Mouse (Mus musculus) B cell, adult 2 months (primary cell): Measurements from ENCODE around the gene Dner.

ENCODE experiments used
- DNase-seq, 2 experiments: peaks; one replicate each; pipeline ENCODE4 v3.0.0; 2022

The Dner gene

DNA sequence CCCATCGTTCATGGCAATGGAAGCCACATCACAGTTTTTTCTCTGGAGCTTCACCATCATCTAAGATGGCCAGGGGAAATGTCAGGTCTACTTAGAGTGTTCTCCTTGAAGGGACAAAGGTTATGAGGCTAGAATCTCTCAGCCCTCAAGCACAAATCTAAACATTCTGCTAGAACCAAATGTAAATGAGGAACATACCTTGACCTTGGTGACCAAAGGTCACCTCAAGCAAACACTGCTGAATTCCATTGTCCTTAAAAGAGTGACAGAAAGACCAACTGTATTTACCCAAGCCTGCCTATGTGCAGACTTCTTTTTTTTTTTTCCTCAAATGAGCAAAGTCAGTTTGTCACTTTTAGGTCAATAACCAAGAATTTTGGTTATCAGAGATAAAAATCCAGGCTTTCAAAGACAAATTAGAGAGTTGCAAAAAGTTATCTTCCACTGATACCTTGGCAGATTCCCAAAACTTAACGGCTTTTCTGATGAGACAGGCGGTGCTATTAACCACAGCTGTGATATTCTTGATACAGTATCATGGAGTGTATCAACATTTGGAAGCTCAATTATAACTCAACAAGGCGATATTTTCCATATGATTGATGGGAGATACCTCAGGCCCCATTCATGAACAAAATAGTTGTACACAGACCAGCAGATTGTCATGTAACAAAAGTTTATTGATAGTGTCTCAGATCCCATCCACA, 173.6 kb downstream of the Dner start:
- DNase-seq, result no peak

DNA sequence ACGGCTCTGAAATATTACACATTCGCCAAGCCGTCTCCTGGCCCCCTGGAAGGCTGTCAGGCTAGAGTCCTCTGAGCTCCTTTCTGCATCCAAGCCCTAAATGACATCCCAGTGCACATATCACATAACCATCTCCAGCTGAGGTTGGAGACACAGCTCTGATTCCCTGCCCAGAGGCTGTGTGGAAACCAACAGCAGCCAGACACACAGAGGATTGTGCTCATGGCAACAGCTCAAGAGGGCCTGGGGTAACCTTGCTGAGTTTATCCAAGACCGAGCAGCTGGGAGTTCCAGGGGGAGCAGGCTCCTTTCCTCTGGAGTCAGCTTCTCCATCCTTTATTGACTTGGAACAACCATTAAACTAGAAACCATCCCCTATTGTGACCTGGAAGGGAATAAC, 177.7 kb downstream of the Dner start:
- DNase-seq, result no peak

DNA sequence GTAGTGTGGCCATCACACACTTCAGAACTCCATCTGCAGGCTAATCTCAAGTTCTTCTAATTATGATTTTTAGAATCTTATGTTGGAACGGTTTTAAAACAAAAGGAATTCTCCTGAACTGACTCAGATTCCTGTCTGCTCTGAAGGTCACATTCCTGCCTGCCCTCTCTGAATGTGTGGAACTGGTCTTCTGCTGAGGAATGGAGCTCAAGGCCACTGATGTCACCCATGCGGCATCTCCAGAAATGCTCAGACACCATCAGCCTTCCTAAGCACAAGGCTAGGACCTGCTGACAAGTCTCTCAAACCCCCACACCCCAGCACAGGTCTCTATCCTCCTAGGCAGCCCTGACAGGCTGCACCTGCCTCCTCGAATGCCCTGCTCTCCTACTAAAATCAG, 182.8 kb downstream of the Dner start:
- no peak for DNase-seq

DNA sequence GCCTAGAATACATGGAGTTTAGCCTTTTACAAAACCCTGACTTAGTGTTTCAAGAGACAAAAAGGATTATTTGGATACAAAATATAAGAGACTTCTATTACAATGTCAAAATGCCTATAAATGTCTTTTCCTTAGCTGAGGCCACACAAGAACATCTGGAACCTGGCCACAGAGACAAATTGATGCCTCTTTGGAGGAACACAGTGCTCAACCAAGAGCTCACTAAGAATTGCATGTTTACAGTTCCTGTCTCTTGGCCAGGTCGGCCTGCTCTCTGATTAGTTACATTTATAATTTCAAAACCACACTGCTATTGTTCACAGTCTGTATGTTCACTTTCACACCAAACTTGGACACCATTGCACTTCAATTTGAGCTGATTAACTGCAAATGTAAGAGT, 187.5 kb downstream of the Dner start:
- DNase-seq, result no peak

DNA sequence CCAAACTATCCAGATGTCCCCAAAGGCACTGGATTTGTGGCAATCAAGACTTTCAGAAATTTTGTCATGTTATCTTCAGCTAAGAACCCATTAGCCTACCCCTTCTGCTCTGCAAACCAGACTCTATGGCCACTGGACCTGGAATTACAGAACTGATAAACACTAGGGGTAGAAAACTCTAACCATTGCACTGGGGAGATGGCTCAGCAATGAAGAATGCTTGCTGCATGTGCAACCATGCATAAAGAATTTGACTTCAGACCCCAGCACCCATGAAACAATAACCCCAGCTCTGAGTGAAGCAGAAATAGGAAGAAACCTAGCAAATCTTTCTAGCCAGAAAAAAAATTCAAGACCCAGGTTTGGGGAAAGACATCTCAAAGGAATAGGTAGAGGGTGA, 188.5 kb downstream of the Dner start:
- DNase-seq, result no peak

DNA sequence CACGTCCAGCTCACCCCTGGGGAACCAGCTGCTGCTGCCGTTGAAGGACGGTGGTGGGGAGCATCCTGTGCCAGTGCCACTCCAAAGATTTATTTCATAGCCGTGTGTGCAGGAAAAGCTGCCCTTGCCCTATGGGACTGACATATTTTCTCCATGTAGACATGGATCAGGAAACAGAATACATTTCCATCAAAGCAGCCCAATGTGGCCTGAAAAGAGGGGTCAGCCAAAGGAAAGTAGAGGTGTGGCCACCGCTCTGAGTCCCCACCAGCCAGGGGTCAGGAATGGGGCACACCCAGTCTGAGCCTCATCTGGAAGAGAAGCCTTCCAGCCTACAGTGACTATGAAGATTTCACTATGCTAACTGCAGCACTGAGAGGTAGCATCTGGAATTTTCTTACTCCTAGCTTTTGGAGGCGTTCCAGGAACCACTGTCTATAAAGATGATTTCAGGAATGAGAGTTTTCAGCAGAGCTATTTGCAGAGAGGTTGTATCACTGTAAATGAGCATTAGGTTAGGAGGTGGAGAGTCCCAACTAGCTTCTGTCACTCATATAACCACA, 189.0 kb downstream of the Dner start:
- no peak for DNase-seq

DNA sequence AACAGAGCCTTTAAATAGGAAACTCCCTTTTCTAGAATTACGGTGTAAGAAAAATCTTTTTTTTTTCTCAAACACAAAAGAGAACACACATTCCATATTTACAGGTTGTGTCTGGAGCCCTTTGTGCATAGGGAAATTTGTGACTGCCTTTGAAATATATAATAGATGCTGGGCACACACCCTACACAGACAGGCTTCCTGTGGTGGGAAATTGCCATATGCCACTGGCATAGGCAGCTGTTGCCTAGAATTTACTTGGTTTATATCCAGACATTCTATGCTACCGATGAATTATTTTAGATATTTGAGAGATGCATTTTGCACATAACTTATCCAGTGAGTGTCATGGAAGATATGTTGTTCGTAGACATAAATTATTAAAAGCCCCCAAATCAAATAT, 195.3 kb downstream of the Dner start:
- DNase-seq, result no peak

DNA sequence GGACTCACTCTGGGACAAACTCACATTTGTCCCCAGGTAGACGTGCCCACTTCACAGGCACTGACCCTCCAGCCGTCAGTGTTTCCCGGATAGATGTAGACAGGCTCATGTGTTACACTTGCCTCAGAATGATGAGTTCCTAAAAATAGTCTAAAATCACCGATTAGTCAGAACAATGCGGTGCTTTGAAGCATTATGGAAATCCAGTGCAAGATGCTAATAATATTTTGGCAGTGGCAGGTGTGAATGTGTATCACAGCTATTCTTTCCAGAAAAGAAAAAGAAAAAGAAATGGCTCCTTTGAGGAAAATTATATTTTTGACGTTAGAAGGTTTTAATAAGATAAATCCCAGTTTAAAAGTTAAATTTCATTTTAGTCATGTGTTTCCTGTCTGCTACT, 204.3 kb downstream of the Dner start:
- DNase-seq, result no peak

DNA sequence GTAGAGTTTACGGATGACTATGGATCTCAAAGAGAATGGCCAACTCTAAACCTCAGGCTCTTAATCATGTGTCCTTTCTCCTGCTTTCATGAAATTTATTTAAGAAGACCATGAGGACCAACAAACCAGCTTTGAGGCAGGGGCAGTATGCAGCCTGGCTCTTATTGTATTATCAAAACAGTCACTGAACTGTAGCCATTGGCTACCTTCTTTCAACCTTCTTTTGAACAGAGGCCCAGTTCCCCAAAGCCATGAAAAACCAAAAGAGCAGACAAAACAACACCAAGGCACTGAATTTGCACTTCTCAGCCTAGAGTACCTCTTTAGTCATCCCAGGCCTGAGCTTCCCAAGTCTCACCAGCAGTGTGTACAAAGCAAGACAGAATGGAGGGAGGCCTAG, 207.5 kb downstream of the Dner start:
- DNase-seq, result no peak

DNA sequence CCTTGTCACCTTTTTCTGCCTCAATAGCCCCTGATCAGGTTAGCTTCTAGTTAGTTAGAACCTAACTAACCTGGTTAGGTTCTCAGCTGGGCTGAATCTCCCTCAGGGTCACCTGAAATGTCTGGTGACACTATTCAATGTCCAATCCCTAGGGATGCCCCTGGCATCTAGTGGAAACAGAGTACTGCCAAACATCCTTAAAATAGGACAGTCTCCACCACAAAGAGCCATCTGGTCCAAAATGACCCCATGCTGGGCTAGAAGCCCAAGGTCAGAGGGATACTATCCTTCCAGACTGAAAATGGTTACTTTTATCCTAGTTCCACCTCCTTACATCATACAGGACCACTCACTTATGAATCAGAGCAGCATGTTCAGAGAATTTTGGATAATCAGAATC, 211.0 kb downstream of the Dner start:
- no peak for DNase-seq

DNA sequence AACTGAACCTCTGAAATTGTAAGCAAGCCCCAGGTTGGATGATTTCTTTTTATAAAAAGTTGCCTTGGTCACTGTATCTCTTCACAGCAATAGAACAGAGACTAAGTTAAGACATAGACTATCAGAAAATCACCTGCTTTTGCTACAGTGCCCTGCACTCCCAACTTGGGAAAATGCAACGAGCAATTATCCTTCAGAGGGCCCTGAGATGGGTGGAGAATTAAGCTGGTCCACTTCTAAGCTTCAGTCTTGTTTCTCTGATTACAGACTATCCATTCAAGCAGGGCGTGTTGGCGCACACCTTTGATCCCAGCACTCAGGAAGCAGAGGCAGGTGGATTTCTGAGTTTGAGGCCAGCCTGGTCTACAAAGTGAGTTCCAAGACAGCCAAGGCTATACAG, 211.4 kb downstream of the Dner start:
- DNase-seq, result no peak

DNA sequence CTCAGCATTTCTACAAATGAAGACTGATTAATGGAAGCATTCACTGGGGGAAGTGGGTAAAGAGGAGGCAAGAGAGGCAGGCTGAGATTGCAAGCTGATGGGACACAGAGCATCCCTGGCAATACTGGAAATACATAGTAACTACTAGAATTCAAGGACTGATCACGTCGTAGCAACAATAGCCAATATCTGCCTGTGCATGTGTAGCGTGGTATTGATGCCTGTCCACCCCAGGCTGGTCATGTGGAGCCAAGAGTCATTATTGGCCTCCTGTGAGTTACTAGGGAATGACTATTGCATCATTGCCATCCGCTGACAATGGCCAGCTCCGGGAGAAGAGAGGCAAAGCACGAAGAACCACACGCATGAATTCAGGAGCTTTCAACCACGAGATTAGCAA, 216.0 kb downstream of the Dner start:
- DNase-seq, result no peak

DNA sequence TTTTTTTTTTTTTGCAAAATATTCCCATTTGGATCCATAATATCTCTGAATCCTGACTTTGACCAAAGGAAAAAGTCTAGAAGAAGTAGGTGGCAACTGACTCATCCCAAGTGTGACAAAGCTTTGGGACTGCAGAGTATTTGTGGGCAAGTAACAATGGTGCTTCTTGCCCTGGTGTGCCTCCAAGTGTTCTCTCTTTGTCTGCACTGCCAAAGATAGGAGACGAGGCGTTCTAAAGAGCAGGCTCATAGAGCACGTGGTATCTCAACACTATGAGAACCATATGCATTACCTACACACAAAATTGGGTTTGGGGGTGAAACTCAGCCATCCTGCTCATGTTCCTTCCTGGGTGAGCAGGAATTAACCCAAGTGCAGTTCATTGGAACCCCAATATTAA, 221.7 kb downstream of the Dner start:
- no peak for DNase-seq

DNA sequence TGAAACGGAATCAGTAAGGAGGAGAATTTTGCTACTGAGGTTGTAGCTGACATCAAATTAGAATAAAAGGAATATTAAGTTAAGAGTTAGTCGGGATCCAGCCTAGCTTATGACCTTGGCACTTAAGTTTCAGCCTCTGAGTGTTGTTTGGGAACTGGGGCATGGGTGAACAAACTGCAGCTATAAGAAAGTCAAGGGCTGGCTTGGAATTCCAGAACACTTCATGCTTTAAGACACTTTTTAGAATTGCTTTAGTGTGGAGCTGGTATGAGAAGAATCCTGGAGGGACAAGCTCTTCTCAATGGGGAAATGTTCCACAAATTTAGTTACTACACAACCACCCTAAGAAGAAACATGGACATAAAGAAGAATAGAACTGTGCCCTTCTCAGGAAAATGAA, 223.8 kb downstream of the Dner start:
- DNase-seq, result no peak

DNA sequence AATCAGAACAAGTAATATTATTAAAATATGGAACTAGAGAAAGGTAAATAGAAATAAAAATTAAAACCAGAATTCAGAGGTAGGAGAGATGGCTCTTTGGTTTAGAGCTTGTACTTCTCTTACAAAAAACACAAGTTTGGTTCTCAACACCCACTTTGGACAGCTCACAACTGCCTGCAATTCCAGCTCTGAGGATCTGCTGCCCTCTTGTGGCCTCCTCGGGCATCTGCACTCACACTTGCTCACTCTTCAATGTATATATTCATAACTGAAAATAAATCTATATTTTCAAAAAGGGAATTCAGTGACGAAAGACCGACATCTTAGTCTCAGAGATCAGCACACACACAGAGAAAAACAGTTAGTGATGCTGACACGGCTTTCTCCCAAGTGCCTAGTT, 225.7 kb downstream of the Dner start:
- DNase-seq, result peak in 1 of 2 experiments; percentile 1

DNA sequence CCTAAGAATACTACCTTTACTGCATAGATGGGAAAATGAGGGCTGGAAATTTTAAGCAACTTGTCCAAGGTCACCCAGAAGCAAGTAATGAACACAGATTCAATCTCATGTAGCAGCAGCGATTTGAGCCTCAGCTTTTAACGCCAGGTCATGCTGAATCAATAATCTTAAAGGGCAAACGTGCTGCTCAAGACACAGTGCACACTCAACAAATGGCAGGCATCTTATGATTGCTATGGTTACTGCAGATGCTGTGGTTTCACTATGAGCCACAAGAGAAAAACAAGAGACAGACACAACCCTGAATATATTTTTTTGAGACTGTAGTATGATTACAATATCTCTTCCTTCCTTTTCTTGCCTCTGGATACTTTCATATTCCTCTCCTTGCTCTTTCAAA, 228.4 kb downstream of the Dner start:
- DNase-seq, result no peak

DNA sequence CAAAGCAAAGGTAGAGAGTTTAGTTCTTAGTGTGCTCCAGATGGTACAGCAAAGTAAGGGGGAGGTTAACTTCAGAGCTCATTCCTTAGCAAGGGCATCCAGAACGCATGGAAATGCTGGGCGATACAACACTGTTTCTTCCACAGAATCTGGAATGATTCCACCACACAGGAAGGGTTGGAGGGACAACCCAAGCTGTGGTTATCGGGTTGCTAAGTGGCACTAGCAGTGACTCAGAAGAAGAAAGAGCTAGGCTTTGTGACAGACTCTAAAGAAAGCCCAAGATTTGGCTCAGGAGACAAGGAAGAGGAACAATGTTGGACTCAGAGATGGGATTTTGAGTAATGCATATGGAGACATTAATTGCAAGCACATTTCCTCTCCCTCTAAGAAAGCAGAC, 231.3 kb downstream of the Dner start:
- DNase-seq, result no peak

DNA sequence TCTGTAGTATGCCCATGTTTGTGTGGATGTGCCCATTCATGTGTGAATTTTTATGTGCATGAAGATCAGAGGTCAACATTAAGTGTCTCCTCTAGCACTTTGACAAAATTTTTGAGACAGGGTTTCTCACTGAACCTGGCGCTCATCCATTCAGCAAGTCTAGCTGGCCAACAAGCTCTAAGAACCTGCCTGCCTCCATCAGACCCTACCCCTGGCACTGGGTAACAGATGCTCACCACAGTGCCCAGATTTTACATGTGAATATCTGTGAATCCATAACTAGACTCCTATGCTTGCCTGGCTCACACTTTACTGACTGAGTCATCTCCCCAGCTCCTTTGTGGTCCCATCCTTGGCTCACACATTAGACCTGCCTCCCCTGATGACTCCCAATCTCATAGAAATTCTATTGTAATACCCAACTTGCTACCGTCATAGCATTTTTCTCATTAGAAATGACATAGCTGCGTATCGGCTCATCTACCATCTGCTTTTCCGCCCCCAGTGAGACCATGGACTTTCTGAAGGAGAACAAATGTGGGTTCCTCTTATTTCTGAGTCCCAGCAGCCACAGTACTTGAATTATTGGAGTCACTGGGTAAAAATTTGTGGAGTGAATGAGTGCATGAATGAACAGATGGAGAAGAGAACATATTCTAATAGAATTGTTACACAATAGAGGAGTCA, 231.9 kb downstream of the Dner start:
- DNase-seq, result no peak

DNA sequence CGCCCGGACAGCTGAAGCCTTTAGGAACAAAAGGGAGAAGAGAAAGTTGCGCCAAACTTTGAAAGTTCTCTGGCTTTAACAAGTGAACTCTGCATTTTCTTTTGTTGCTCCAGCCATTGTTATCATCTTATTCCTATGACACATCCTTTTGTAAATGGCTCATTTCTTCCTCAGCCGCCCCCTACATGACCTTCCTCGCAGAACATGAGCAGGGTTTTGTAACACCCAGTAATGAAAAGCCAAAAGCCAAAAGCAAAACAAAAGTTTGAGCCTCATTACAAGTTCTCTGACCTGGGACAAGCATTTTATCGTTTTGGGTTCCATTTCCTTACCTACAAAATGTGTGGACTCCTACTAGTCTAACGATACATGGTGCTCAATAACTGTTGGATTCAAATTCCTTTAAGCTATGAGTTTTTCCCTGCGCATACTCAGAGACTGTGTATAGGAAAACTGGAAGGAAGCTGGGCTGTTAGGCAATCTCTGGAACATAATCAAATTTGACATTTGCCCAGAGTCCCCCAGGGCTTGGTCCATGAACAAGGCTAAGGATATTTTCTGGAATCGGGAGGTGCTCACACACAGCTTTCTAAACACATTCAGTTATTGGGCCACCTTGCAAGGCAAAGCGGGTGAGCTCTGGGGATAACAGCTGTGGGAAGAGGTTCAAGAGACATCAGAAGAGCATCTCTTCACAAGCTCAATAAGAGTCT, 246.3 kb downstream of the Dner start:
- DNase-seq, result no peak

DNA sequence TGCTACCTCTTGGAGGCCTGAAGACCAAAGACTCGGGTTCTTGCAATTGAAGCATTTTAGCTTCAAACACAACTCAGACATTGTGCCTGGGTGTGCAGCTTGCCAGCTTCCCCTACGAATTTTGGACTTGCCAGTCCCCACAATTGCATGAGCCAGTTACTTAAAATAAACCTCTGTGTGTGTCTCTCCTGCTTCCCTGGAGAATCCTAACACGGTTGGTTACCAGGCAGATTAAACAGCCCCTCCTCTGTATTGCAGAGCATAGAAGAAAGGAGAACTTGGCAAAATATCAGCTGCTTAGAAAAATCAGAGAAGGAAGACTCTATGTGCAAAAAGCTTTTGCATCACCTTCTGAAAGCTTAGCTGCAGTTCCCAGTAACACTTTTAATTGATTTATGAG, 252.4 kb downstream of the Dner start:
- no peak for DNase-seq

DNA sequence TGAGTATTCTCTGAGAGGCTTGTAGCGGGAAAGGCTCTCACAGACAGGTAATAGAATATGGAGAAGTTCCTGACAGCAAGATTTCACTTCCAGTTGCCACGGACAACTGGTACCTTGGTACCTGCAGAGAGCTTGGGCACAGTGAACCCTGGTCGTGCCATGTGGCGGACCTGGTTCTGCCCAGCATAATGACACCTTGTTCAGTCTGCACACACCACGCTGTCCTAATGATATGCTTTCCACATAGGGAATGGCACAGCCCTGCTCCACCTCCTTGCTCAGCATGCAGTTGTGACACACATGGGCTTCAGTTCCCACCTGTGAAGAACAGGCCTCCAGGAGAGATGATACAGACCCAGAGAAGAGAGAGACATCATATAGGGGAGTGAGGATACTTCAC, 253.0 kb downstream of the Dner start:
- no peak for DNase-seq

DNA sequence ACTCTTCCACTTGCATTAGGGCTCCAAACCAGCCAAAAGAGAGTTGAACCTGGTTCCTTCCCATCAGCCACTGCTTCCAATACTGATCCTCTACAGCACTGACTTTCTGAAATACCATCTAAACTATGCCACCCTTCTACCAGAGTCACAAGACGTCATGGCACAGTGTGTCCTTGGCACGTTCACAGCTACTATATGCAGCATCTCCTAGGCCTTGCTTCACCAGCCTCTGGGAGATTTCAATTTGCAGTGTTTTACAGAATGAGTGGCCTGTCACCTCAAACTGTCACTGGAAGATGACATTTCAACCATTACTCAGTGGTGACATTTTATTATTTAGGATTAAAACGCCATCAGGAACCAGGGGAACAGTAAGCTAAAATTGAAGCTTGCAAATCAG, 254.6 kb downstream of the Dner start:
- no peak for DNase-seq

DNA sequence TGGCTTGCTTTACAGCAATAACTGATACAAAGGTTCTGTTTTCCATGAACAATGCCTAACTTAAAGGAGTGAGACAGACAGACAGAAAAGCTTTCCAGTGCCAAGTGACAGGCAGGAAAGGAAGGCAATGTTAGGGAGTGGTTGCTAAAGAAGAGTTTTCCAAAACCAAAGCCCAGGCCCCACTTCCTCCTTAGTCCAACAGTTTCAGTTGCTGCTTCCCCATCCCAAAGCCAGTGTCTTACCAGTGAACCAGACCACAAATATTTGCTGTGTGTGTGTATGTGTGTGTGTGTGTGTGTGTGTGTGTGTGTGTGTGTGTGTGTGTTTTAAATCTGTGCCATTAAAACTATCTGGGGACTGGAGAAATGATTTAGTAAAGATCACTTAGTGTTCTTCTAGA, 258.5 kb downstream of the Dner start:
- DNase-seq, result no peak

DNA sequence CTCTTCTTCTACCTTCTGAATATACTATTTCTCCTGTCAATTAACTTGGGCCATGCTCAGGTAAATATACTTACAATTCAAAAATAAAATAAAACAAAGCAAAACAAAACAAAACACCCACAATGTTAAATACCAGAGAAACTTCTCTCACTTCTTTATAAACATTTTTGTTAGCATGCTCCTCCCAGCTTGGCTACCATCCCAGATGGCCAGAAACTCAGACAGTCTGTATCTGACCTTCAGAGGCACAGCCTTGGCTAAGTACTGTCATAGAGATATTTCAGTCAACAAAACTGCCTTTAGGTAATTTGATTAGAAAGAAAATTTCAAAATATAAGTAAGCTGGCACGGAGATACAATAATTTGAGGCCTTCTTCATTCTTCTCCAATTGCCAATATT, 259.7 kb downstream of the Dner start:
- DNase-seq, result no peak
